Mouse (Mus musculus): ENCODE results near the gene Traf1. TPM values are rescaled to one million over a fixed set of nuclear protein-coding genes. Genes with fewer than 3 reads are reported as not detected.

The Traf1 gene
- polyA plus RNA-seq, 1 experiment from 2014 or later = 3.7 TPM

DNA sequence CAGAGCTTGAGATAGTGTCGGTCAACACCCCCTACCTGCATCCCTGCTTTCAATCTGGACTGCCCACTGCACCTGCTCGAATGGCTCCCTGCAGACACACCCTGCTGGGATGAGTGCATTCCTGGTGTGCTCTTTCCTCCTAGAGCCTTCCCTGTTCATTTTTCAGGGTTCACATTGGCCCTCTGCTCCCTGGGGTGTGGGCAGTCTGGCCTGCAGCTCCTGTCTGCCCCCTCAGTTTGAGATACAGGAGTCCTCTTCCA lies 46.8 kb downstream of the Traf1 start:
- H3K36me3 ChIP-seq (ENCODE audit: control insufficient read depth, insufficient read depth, low read length) = no peaks in the 10 kb centered on the region
- peak overlapping the region; percentile 60; the same call in 1 of the 2 replicates for H3K4me3 ChIP-seq (ENCODE audit: low read depth, low read length)
- no peaks in the 10 kb centered on the region for H3K9me3 ChIP-seq (ENCODE audit: control insufficient read depth, low read depth, low read length)
- no peak overlapping the region for H3K27ac ChIP-seq (ENCODE audit: low read length)
- peak overlapping the region; percentile 91; the same call in 1 of the 2 replicates for H3K4me2 ChIP-seq (replicated peaks; ENCODE audit: low read depth, low read length)
- H3K9ac ChIP-seq (replicated peaks; ENCODE audit: low read depth, low read length) = no peak overlapping the region
- no peaks in the 10 kb centered on the region for H3K27me3 ChIP-seq (ENCODE audit: control insufficient read depth, insufficient read depth, low read length)
- ATAC-seq (ENCODE audit: insufficient number of reproducible peaks, insufficient read depth, low FRiP score, low read depth) = no peak
- H3K4me1 ChIP-seq (ENCODE audit: control insufficient read depth, insufficient read depth, low read length) = no peaks in the 10 kb centered on the region; the same call in 1 of the 2 replicates
- WGBS = 26% methylated on average over 2 of the region's 2 CpGs

- Histone ChIP-seq H3K9me3 (ENCODE audit: control insufficient read depth, low read depth, low read length) (no peaks in the 10 kb centered on the region), H3K4me1 (ENCODE audit: control insufficient read depth, insufficient read depth, low read length) (no peaks in the 10 kb centered on the region; the same call in 1 of the 2 replicates), H3K27ac (ENCODE audit: low read length) (no peak overlapping the region), H3K36me3 (ENCODE audit: control insufficient read depth, insufficient read depth, low read length) (no peaks in the 10 kb centered on the region), H3K27me3 (ENCODE audit: control insufficient read depth, insufficient read depth, low read length) (no peaks in the 10 kb centered on the region), H3K4me2 (replicated peaks; ENCODE audit: low read depth, low read length) (peak overlapping the region; percentile 91), H3K4me3 (ENCODE audit: low read depth, low read length) (peak overlapping the region; percentile 60), H3K9ac (replicated peaks; ENCODE audit: low read depth, low read length) (peak overlapping the region; percentile 52)
- ATAC-seq (ENCODE audit: insufficient number of reproducible peaks, insufficient read depth, low FRiP score, low read depth) = peak; percentile 73
- WGBS = 4% methylated on average over 34 of the region's 50 CpGs
These were observed 47.3 kb downstream of the Traf1 start for GRCm38 (mm10) chr2:34914069-34914822.

DNA sequence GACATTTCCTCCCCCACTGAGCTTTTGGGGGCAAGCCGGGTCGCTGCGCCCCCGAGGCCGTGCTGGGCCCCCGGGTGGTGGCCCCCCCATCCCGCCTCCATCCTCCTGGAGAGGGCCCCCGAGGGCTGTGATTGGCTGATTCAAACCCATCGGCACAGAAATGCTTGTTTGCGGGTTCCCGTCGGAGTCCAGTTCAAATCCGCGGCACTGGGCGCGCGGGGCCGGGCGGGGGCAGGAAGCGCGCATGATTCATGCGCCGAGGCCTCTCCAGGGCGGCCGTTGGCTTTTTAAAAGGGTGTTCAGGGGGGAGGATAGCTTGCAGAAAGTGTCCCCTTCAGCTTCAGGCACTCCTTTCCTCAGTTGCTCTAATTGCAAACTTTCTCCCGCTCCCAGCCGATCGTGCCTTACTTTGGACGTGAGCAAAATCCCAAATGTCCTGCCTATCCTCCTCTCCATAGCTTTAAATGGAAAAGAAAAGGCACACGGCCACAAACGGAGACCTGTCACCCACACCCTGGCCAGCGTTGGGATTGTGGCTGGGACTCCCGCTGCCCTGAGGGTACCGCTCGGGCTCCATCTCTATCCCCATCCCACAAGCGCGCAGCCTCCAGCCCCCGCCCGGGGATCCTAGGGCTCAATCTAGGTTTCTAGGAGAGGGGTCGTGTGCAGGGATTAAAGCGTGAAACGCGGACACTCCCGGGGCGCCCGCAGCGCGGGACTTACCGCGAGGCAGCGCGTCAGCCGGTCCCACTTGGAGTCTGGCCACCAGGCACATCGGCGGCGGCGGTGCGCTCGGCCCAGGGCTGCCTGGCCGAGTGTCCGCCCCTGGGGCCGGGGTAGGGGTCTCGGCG lies 48.1 kb downstream of the Traf1 start, which contains the start of gene Phf19:
Phf19 (minus strand) TSS at position 809 of the 851 bp plus-strand sequence.
- WGBS = under 1% methylated on average over 60 of the region's 64 CpGs
- Histone ChIP-seq H3K27ac (ENCODE audit: low read length) (no peak within 1 kb of the TSS), H3K27me3 (ENCODE audit: control insufficient read depth, insufficient read depth, low read length) (no peaks in the 10 kb centered on the region)

DNA sequence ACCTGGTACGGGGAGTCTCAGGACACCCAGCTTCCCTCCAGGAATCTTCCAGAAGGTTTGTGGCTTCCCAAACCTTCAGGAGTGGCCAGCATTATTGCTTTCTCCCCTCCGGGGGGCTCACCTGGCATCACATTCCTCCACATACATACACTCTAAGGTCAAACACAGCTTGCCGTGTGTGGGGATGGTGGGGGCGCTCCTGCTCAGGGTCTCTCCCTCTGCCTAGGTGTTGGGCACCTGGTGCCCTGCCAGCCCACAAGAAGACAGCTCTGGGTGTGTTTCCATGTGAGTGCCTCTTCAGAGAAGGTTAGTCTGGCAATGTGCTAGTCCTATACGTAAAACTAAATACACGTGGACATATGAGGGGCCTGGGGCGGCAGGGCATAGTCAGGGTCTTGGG lies 49.0 kb downstream of the Traf1 start:
- no peaks in the 10 kb centered on the region; the same call in 1 of the 2 replicates for H3K4me1 ChIP-seq (ENCODE audit: control insufficient read depth, insufficient read depth, low read length)
- 42% methylated on average over 7 of the region's 7 CpGs for WGBS
- H3K9me3 ChIP-seq (ENCODE audit: control insufficient read depth, low read depth, low read length) = no peaks in the 10 kb centered on the region
- no peak overlapping the region for H3K27ac ChIP-seq (ENCODE audit: low read length)
- H3K9ac ChIP-seq (replicated peaks; ENCODE audit: low read depth, low read length) = no peak overlapping the region
- H3K36me3 ChIP-seq (ENCODE audit: control insufficient read depth, insufficient read depth, low read length) = no peaks in the 10 kb centered on the region
- peak overlapping the region; percentile 60 for H3K4me3 ChIP-seq (ENCODE audit: low read depth, low read length)
- no peak for ATAC-seq (ENCODE audit: insufficient number of reproducible peaks, insufficient read depth, low FRiP score, low read depth)
- H3K4me2 ChIP-seq (replicated peaks; ENCODE audit: low read depth, low read length) = peak overlapping the region; percentile 91
- no peaks in the 10 kb centered on the region for H3K27me3 ChIP-seq (ENCODE audit: control insufficient read depth, insufficient read depth, low read length)

More for the DNA sequence above, 48.1 kb downstream of the Traf1 start, which contains the start of gene Phf19:
- H3K4me1 ChIP-seq (ENCODE audit: control insufficient read depth, insufficient read depth, low read length) = no peaks in the 10 kb centered on the region; the same call in 1 of the 2 replicates
- H3K9me3 ChIP-seq (ENCODE audit: control insufficient read depth, low read depth, low read length) = no peaks in the 10 kb centered on the region
- ATAC-seq (ENCODE audit: insufficient number of reproducible peaks, insufficient read depth, low FRiP score, low read depth) = peak; percentile 28; the same call in 1 of the 2 replicates
- peak within 1 kb of the TSS; percentile 52 for H3K9ac ChIP-seq (replicated peaks; ENCODE audit: low read depth, low read length)
- peak within 1 kb of the TSS; percentile 91 for H3K4me2 ChIP-seq (replicated peaks; ENCODE audit: low read depth, low read length)
- peak within 1 kb of the TSS; percentile 60 for H3K4me3 ChIP-seq (ENCODE audit: low read depth, low read length)
- H3K36me3 ChIP-seq (ENCODE audit: control insufficient read depth, insufficient read depth, low read length) = no peaks in the 10 kb centered on the region

GRCm38 (mm10) chr2:34911871-34912270 lies 49.7 kb downstream of the Traf1 start:
- H3K4me1 ChIP-seq (ENCODE audit: control insufficient read depth, insufficient read depth, low read length) = no peaks in the 10 kb centered on the region; the same call in 1 of the 2 replicates
- no peak overlapping the region for H3K9ac ChIP-seq (replicated peaks; ENCODE audit: low read depth, low read length)
- no peak overlapping the region for H3K4me2 ChIP-seq (replicated peaks; ENCODE audit: low read depth, low read length)
- H3K27ac ChIP-seq (ENCODE audit: low read length) = no peak overlapping the region
- H3K27me3 ChIP-seq (ENCODE audit: control insufficient read depth, insufficient read depth, low read length) = no peaks in the 10 kb centered on the region
- H3K36me3 ChIP-seq (ENCODE audit: control insufficient read depth, insufficient read depth, low read length) = no peaks in the 10 kb centered on the region
- WGBS = 87% methylated on average over 5 of the region's 5 CpGs
- no peak overlapping the region for H3K4me3 ChIP-seq (ENCODE audit: low read depth, low read length)
- no peaks in the 10 kb centered on the region for H3K9me3 ChIP-seq (ENCODE audit: control insufficient read depth, low read depth, low read length)
- ATAC-seq (ENCODE audit: insufficient number of reproducible peaks, insufficient read depth, low FRiP score, low read depth) = no peak

DNA sequence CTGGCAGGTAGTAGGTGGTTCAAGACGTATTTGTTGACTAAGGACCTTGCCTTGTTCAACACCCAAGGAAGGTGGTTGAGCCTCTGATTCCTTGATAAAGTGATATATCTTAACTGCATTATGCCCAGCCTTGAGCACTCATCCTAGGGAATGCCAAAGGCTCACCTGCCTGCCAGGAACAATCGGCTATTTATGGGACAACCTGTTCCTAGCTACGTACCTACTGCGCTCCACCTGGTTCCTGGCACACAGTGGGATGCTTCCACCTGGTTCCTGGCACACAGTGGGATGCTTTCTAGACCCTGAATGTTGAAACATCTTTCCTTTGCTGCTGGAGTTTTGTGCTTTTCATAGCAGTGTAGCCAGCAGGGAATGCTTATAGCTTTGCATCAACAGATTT lies 51.9 kb downstream of the Traf1 start:
- no peak overlapping the region for H3K9ac ChIP-seq (replicated peaks; ENCODE audit: low read depth, low read length)
- H3K4me1 ChIP-seq (ENCODE audit: control insufficient read depth, insufficient read depth, low read length) = peaks cover 3% of the 10 kb centered on the region; the same call in 1 of the 2 replicates
- no peak for ATAC-seq (ENCODE audit: insufficient number of reproducible peaks, insufficient read depth, low FRiP score, low read depth)
- no peak overlapping the region for H3K27ac ChIP-seq (ENCODE audit: low read length)
- no peaks in the 10 kb centered on the region for H3K36me3 ChIP-seq (ENCODE audit: control insufficient read depth, insufficient read depth, low read length)
- no peaks in the 10 kb centered on the region for H3K27me3 ChIP-seq (ENCODE audit: control insufficient read depth, insufficient read depth, low read length)
- no peak overlapping the region for H3K4me3 ChIP-seq (ENCODE audit: low read depth, low read length)
- 92% methylated on average over 4 of the region's 4 CpGs for WGBS
- no peaks in the 10 kb centered on the region for H3K9me3 ChIP-seq (ENCODE audit: control insufficient read depth, low read depth, low read length)
- no peak overlapping the region for H3K4me2 ChIP-seq (replicated peaks; ENCODE audit: low read depth, low read length)

DNA sequence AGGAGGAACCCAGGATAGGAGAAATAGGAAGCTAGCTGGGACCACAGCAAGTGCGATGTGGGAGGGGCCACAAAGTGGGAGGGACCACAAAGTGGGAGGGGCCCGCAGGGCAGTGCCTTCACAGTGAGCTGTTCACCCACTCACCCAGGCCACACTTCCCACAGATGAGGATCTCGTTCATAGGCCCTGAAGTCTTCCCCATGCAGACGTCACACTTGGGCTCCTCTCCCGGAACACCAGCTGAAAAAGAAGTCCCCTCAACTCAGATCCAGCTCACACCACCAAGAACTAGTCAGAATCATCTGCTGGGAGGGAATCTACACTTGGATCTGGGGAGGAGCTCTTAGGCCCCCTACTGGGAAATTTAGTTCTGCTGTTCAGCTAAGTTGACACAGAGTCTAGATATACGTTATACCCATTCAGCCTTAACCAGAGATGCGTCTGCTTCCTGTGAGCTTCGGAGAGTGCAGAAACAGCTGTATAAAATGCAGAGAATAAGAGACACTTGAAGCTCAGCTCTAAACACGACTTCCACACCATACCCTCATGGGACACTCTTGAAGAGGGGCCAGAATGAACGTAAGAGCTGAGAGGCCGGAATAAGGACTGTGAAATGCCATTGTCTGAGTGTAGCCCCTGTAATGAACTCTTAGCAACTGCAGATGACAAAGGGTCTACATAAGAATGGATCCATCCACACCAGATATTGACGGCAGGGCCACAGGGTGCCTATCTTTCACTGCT lies 54.5 kb downstream of the Traf1 start:
- H3K36me3 ChIP-seq (ENCODE audit: control insufficient read depth, insufficient read depth, low read length) = no peaks in the 10 kb centered on the region; the same call in 1 of the 2 replicates
- 49% methylated on average over 12 of the region's 12 CpGs for WGBS

DNA sequence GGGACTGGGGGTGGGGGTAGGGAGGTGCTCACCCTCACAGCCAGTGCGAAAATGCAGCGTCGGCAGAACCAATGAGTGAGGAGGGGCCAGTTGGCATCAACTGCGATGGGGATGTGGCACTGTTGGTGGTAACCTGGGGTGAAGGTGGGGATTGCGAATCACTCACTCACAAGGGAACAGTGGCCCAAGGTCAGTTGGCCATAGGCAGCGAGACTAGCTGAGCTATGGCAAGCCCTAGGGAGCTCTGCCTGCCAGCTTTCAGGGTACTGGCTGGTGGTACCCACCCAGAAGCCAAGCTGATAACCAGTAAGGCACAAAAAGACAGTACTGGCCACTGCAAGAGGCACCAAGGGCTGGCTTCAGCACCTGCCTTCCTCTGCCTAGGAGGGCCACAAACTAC lies 55.1 kb downstream of the Traf1 start:
- Histone ChIP-seq H3K9ac (replicated peaks; ENCODE audit: low read depth, low read length) (no peak overlapping the region), H3K36me3 (ENCODE audit: control insufficient read depth, insufficient read depth, low read length) (no peaks in the 10 kb centered on the region; the same call in 1 of the 2 replicates), H3K4me3 (ENCODE audit: low read depth, low read length) (no peak overlapping the region), H3K4me2 (replicated peaks; ENCODE audit: low read depth, low read length) (no peak overlapping the region), H3K27me3 (ENCODE audit: control insufficient read depth, insufficient read depth, low read length) (no peaks in the 10 kb centered on the region), H3K9me3 (ENCODE audit: control insufficient read depth, low read depth, low read length) (no peaks in the 10 kb centered on the region), H3K4me1 (ENCODE audit: control insufficient read depth, insufficient read depth, low read length) (0 out of 2 replicates have a peak, but pooled peaks cover 3% of the 10 kb centered on the region), H3K27ac (ENCODE audit: low read length) (no peak overlapping the region)
- ATAC-seq (ENCODE audit: insufficient number of reproducible peaks, insufficient read depth, low FRiP score, low read depth) = no peak
- 54% methylated on average over 6 of the region's 6 CpGs for WGBS

More for the DNA sequence above, 54.5 kb downstream of the Traf1 start:
- no peak for ATAC-seq (ENCODE audit: insufficient number of reproducible peaks, insufficient read depth, low FRiP score, low read depth)
- H3K4me2 ChIP-seq (replicated peaks; ENCODE audit: low read depth, low read length) = no peak overlapping the region
- H3K9ac ChIP-seq (replicated peaks; ENCODE audit: low read depth, low read length) = no peak overlapping the region
- H3K4me1 ChIP-seq (ENCODE audit: control insufficient read depth, insufficient read depth, low read length) = 0 out of 2 replicates have a peak, but pooled peaks cover 3% of the 10 kb centered on the region
- no peak overlapping the region for H3K27ac ChIP-seq (ENCODE audit: low read length)
- no peaks in the 10 kb centered on the region for H3K9me3 ChIP-seq (ENCODE audit: control insufficient read depth, low read depth, low read length)
- no peak overlapping the region for H3K4me3 ChIP-seq (ENCODE audit: low read depth, low read length)
- no peaks in the 10 kb centered on the region for H3K27me3 ChIP-seq (ENCODE audit: control insufficient read depth, insufficient read depth, low read length)

All from stomach, embryonic 14.5 days (tissue).